Mouse (Mus musculus) liver, embryonic 14.5 days (tissue): ENCODE measurements around the gene Smap2. TPM values are rescaled to one million over a fixed set of nuclear protein-coding genes. Genes with fewer than 3 reads are reported as not detected.

Source experiments
- ATAC-seq: fragments of 200-750 bp; cut with Nextera tagmentation; 2 replicates; pipeline ENCODE4 v1.8.0; 2017; ENCODE audit warnings: moderate number of reproducible peaks, mild to moderate bottlenecking, moderate library complexity; ENCODE audit not compliant: insufficient read depth
- DNase-seq, 3 experiments: peaks; one replicate each; pipeline ENCODE4 v3.0.0-alpha.2; 2012 to 2013; ENCODE audit warnings: low read depth in 3 of 3, low spot score in 3 of 3
- H3K27ac ChIP-seq: fragments of 300-500 bp; sonication (generic); 2 replicates; pipeline ENCODE4 v1.5.1; 2014; ENCODE audit warnings: moderate library complexity, mild to moderate bottlenecking, control low read depth, inconsistent platforms
- H3K27me3 ChIP-seq: fragments of 300-500 bp; sonication (generic); 2 replicates; pipeline ENCODE4 v1.6.1; 2014; ENCODE audit warnings: mild to moderate bottlenecking, low read length, moderate library complexity; ENCODE audit not compliant: control insufficient read depth, insufficient read depth
- H3K36me3 ChIP-seq: fragments of 300-500 bp; sonication (generic); replicated peaks from 2 replicates; pipeline ENCODE4 v1.6.1; 2014; ENCODE audit warnings: low read depth; ENCODE audit not compliant: control insufficient read depth, insufficient read depth
- H3K4me1 ChIP-seq, 2 experiments: fragments of 200-500 bp in 1 of 2; fragments of 300-500 bp in 1 of 2; sonication (generic) in 1 of 2; replicated peaks; 2 replicates each; pipeline ENCODE4 v1.6.1; 2012 to 2014; ENCODE audit warnings: antibody characterized with exemption in 1 of 2, inconsistent platforms in 1 of 2, low read length in 1 of 2; ENCODE audit not compliant: control insufficient read depth in 2 of 2, insufficient read depth in 2 of 2
- H3K4me2 ChIP-seq: fragments of 300-500 bp; sonication (generic); 2 replicates; pipeline ENCODE4 v1.6.1; 2014; ENCODE audit warnings: low read depth, mild to moderate bottlenecking, control low read depth, moderate library complexity
- H3K4me3 ChIP-seq, 2 experiments: fragments of 200-500 bp in 1 of 2; fragments of 300-500 bp in 1 of 2; sonication (generic) in 1 of 2; 2 replicates each; pipeline ENCODE4 v1.5.1; 2012 to 2014; ENCODE audit warnings: low read depth in 2 of 2, low read length in 2 of 2, mild to moderate bottlenecking in 2 of 2, control low read depth in 1 of 2, inconsistent platforms in 1 of 2, moderate library complexity in 1 of 2; ENCODE audit not compliant: insufficient read depth in 1 of 2
- H3K9ac ChIP-seq: fragments of 300-500 bp; sonication (generic); replicated peaks from 2 replicates; pipeline ENCODE4 v1.6.1; 2014; ENCODE audit warnings: mild to moderate bottlenecking, control low read depth, moderate library complexity
- H3K9me3 ChIP-seq: fragments of 300-500 bp; sonication (generic); 2 replicates; pipeline ENCODE4 v1.6.1; 2016; ENCODE audit warnings: low read length, mixed read lengths; ENCODE audit not compliant: control insufficient read depth
- CTCF ChIP-seq: IDR thresholded peaks from 2 replicates; pipeline ENCODE4 v1.5.1; 2016; ENCODE audit warnings: antibody characterized with exemption, low read depth, control low read depth
- EP300 ChIP-seq: IDR thresholded peaks from 2 replicates; pipeline ENCODE4 v1.6.1; 2016; ENCODE audit warnings: antibody characterized with exemption, low read depth
- WGBS: fragments of 180-500 bp; shearing (Covaris S2); extraction: QIAGEN DNeasy Blood & Tissue Kit; methylation state at CpG from one replicate; pipeline ENCODE4 v1.1.7; 2014; ENCODE audit not compliant: insufficient replicate concordance; 5-methylcytosine and 5-hydroxymethylcytosine counted together
- polyA plus RNA-seq, 2 experiments: library from polyadenylated mRNA; depleted of rRNA in 1 of 2; stranded (reverse) in 1 of 2; unstranded in 1 of 2; fragments of >200 nt; fragmentation: Nextera tagmentation in 1 of 2; extraction: Ambion mirVana in 1 of 2; gene quantifications; 2 replicates each; pipeline versions ENCODE4 v1.2.1 to v1.2.3; 2012 to 2014

The Smap2 gene
- polyA plus RNA-seq, 2 experiments, result 17.0 to 19.6 TPM

GRCm38 (mm10) chr4:121040323-121040722, 23.3 kb upstream of the Smap2 start:
- no peaks in the 10 kb centered on the region for H3K36me3 ChIP-seq
- peaks cover 28% of the 10 kb centered on the region for H3K27me3 ChIP-seq
- 46% methylated on average over 14 of the region's 14 CpGs for WGBS
- no peak for ATAC-seq
- H3K27ac ChIP-seq, result no peak overlapping the region
- no peak overlapping the region for H3K9ac ChIP-seq
- H3K9me3 ChIP-seq, result no peaks in the 10 kb centered on the region
- no peak overlapping the region for H3K4me2 ChIP-seq
- no peak overlapping the region for H3K4me3 ChIP-seq
- TF ChIP-seq EP300 (no peak), CTCF (no peak)
- DNase-seq, result no peak
- no peaks in the 10 kb centered on the region for H3K4me1 ChIP-seq

- Histone ChIP-seq H3K36me3 (no peaks in the 10 kb centered on the region), H3K4me3 (peak within 1 kb of the TSS; percentile 0 to 32; a peak in 2 of 4 replicates), H3K4me1 (no peaks in the 10 kb centered on the region), H3K4me2 (peak within 1 kb of the TSS; percentile 47), H3K27me3 (peaks cover 28% of the 10 kb centered on the region), H3K9ac (no peak within 1 kb of the TSS), H3K27ac (no peak within 1 kb of the TSS), H3K9me3 (no peaks in the 10 kb centered on the region)
- no peak for ATAC-seq
- TF ChIP-seq EP300, result no peak
- TF ChIP-seq CTCF, result no peak
- WGBS, result 3% methylated on average over 46 of the region's 46 CpGs
- no peak for DNase-seq
These were observed 22.5 kb upstream of the Smap2 start, which contains the start of gene Col9a2 for GRCm38 (mm10) chr4:121039331-121040115. Gene Col9a2 (plus strand): TSS chr4:121039385.

GRCm38 (mm10) chr4:121033006-121033405, 16.0 kb upstream of the Smap2 start:
- no peak for TF ChIP-seq EP300
- peak; percentile 46 for TF ChIP-seq CTCF
- Histone ChIP-seq H3K27ac (no peak overlapping the region), H3K4me2 (no peak overlapping the region), H3K36me3 (no peaks in the 10 kb centered on the region), H3K4me1 (no peaks in the 10 kb centered on the region), H3K27me3 (no peaks in the 10 kb centered on the region; the same call in 1 of the 2 replicates), H3K9me3 (no peaks in the 10 kb centered on the region), H3K4me3 (no peak overlapping the region), H3K9ac (no peak overlapping the region)
- ATAC-seq, result no peak
- 65% methylated on average over 2 of the region's 2 CpGs for WGBS
- no peak for DNase-seq

- Histone ChIP-seq H3K4me3 (no peak overlapping the region), H3K9ac (no peak overlapping the region), H3K9me3 (no peaks in the 10 kb centered on the region), H3K27ac (no peak overlapping the region), H3K27me3 (no peaks in the 10 kb centered on the region), H3K4me2 (no peak overlapping the region), H3K36me3 (no peaks in the 10 kb centered on the region), H3K4me1 (no peaks in the 10 kb centered on the region)
- TF ChIP-seq EP300, result no peak
- peak; percentile 45 for TF ChIP-seq CTCF
- no peak for DNase-seq
- ATAC-seq, result no peak
- 49% methylated on average over 4 of the region's 4 CpGs for WGBS
These were observed 14.4 kb upstream of the Smap2 start for GRCm38 (mm10) chr4:121031440-121031839.

- H3K4me2 ChIP-seq, result no peak overlapping the region
- no peaks in the 10 kb centered on the region for H3K36me3 ChIP-seq
- 56% methylated on average over 3 of the region's 3 CpGs for WGBS
- H3K4me3 ChIP-seq, result no peak overlapping the region
- peaks cover 4 to 7% of the 10 kb centered on the region in 2 experiments; a peak in 2 of 4 replicates for H3K4me1 ChIP-seq
- no peaks in the 10 kb centered on the region for H3K27me3 ChIP-seq
- DNase-seq, result no peak
- no peak overlapping the region for H3K27ac ChIP-seq
- H3K9me3 ChIP-seq, result no peaks in the 10 kb centered on the region
- no peak for ATAC-seq
- no peak overlapping the region for H3K9ac ChIP-seq
- TF ChIP-seq EP300, result no peak
- TF ChIP-seq CTCF, result peak; percentile 37
These were observed 12.6 kb upstream of the Smap2 start for GRCm38 (mm10) chr4:121029632-121030031.
